Mouse (Mus musculus) liver, adult 2 months (tissue): ENCODE measurements around the gene Cd3eap.

Source experiments
- CTCF ChIP-seq: fragments of 200-500 bp; IDR thresholded peaks from 2 replicates; pipeline ENCODE4 v1.5.1; 2011; ENCODE audit warnings: low read depth, low read length, control low read depth
- POLR2A ChIP-seq: fragments of 200-500 bp; IDR thresholded peaks from 2 replicates; pipeline ENCODE4 v1.6.1; 2011; ENCODE audit warnings: low read length, control low read depth; ENCODE audit not compliant: insufficient read depth; ENCODE audit errors: extremely low read depth

DNA sequence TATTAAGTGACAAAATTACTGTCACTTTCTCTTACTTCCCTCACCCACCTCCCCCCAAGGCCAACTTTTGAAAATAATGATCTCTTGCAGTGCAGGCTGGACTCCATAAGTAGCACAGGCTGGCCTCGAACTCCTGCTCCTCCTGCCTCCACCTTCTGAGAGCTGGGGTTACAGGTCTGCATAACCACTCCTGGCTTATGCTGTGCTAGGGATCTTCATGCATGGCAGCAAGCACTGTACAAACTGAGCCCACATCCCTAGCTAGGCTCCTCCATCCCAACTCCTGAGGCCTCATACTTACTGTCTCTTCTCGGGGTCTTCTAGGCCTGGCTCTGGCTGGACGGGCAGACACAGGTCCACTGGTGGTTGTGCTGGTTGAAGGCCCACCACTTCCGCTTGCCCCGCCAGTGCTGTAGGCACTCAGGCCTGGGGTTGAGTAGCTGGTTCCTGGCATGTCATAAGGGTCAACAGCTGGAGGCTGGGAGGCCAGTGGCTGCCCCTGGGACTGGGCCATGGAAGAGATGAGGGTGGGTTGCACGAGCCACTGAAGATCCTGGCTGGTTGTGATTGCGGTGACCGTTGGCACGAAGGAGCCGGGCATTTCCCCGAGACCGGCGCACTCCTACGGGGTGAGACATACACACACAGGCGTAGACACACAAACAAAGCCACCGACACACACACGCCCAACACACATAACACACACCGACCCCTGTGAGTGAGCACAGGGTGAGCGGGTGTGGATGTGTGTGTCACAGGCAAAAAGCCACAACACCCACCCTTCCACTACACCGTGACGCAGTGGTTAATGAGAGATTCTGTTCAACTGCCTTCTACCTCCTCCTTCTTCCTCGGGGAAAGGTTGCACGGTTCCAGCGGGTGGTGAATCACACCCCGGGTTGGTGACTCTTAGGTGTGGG is 52.2 kb downstream of the Cd3eap start:
- TF ChIP-seq POLR2A (no peak), CTCF (no peak)
